Mouse (Mus musculus): ENCODE results near the gene Pitpnm2. TPM values are rescaled to one million over a fixed set of nuclear protein-coding genes. Genes with fewer than 3 reads are reported as not detected.
A peak's percentile ranks its signal among the peaks of the same experiment; 100 is the strongest.

Pitpnm2 gene
- polyA plus RNA-seq, 1 experiment from 2014 or later: 3.4 TPM

DNA sequence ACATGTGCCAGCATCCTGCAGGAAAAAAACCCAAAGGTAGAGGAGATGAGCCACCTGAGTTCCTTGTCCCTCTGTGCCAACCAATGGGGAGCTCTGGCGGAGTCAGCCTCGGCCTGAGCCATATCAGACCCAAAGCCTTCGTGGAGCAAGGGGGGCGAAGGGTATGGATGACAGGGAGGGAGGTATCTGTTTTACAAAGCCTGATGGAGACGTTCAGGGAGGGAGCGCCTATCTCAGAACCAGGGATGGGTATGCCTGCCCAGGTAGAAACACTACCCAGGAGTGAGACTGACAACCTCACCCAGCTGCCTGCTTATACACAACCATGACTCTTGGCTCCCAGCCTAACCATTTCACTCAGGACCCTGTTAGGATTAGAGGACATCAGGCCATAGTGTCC lies 33.2 kb downstream of the Pitpnm2 start:
- no peak overlapping the region for H3K27ac ChIP-seq (replicated peaks; ENCODE audit: low read depth, low read length)
- no peaks in the 10 kb centered on the region for H3K9me3 ChIP-seq (replicated peaks; ENCODE audit: control insufficient read depth, low read length)
- no peak overlapping the region for H3K9ac ChIP-seq (replicated peaks; ENCODE audit: low read length)
- DNase-seq (ENCODE audit: low spot score) (no peak), ATAC-seq (replicated peaks; ENCODE audit: insufficient number of reproducible peaks, low FRiP score, low TSS enrichment, low read depth) (no peak)
- no peaks in the 10 kb centered on the region for H3K27me3 ChIP-seq (ENCODE audit: control insufficient read depth, insufficient read depth, low read length)
- H3K36me3 ChIP-seq (replicated peaks; ENCODE audit: control insufficient read depth, insufficient read depth, low read depth, low read length): no peaks in the 10 kb centered on the region
- 88% methylated on average over 6 of the region's 6 CpGs for WGBS
- no peaks in the 10 kb centered on the region for H3K4me1 ChIP-seq (ENCODE audit: control insufficient read depth, insufficient read depth, low read length)
- H3K4me2 ChIP-seq (ENCODE audit: low read depth, low read length): no peak overlapping the region
- no peak overlapping the region for H3K4me3 ChIP-seq (ENCODE audit: low read depth, low read length)

DNA sequence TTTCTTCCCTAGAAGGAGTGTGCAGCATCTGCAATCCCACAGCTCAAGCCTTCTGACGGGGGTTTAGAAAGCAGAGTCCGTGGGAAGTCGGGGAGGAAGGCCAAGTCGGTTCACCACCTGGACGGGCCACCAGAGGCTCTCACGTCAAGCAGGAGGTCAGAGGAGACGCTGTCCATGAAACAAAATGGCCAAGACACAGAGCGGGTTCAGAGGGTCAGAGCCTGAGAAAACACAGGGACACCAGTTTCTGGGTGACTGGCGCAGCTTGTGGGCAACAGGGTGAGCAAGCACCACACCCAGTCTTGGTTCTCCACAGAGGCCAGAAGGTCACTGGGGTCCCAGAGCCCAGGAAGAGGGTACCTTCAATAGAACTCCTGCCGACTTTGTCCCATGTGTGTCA lies 33.9 kb downstream of the Pitpnm2 start:
- no peak overlapping the region for H3K27ac ChIP-seq (replicated peaks; ENCODE audit: low read depth, low read length)

DNA sequence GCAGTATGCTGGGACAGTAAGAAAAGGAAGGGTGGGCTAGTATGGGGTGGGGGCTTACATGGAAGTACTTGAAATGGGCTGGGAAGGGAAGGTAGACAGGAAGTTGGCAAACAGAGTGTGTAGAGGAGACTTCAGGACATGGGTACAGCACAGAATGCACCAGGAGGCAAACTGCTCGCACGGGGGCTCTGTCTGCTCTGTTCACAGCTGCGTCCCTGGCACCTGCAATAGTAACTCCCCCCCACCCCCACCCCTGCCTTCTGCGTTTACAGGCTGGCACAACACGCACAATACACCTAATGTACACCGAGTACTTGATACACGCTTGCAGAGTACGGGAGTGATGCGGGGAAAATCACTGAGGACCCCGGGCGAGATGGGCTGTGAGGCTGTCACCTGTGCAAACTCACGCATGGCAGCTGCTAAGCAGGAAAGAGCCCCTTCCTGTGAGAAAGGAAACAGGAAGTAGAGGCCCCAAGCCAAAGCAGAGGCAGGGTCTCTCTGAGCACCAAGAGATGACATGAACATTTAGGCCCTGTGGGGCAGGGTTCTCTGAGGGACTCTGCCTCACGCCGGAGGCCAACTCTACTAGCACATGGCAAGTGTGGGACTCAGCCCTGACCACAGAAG lies 34.9 kb downstream of the Pitpnm2 start:
- no peak overlapping the region for H3K4me2 ChIP-seq (ENCODE audit: low read depth, low read length)
- no peak overlapping the region for H3K4me3 ChIP-seq (ENCODE audit: low read depth, low read length)
- H3K9me3 ChIP-seq (replicated peaks; ENCODE audit: control insufficient read depth, low read length): no peaks in the 10 kb centered on the region
- H3K9ac ChIP-seq (replicated peaks; ENCODE audit: low read length): no peak overlapping the region
- H3K27ac ChIP-seq (replicated peaks; ENCODE audit: low read depth, low read length): peak overlapping the region; percentile 28; the same call in 1 of the 2 replicates
- no peaks in the 10 kb centered on the region for H3K4me1 ChIP-seq (ENCODE audit: control insufficient read depth, insufficient read depth, low read length)
- H3K36me3 ChIP-seq (replicated peaks; ENCODE audit: control insufficient read depth, insufficient read depth, low read depth, low read length): no peaks in the 10 kb centered on the region
- no peaks in the 10 kb centered on the region for H3K27me3 ChIP-seq (ENCODE audit: control insufficient read depth, insufficient read depth, low read length)
- DNase-seq (ENCODE audit: low spot score): no peak
- no peak for ATAC-seq (replicated peaks; ENCODE audit: insufficient number of reproducible peaks, low FRiP score, low TSS enrichment, low read depth)
- 84% methylated on average over 14 of the region's 14 CpGs for WGBS

More for the DNA sequence above, 33.9 kb downstream of the Pitpnm2 start:
- H3K9ac ChIP-seq (replicated peaks; ENCODE audit: low read length): no peak overlapping the region
- no peak overlapping the region for H3K4me3 ChIP-seq (ENCODE audit: low read depth, low read length)
- no peaks in the 10 kb centered on the region for H3K36me3 ChIP-seq (replicated peaks; ENCODE audit: control insufficient read depth, insufficient read depth, low read depth, low read length)
- DNase-seq (ENCODE audit: low spot score): no peak
- no peak for ATAC-seq (replicated peaks; ENCODE audit: insufficient number of reproducible peaks, low FRiP score, low TSS enrichment, low read depth)
- no peaks in the 10 kb centered on the region for H3K27me3 ChIP-seq (ENCODE audit: control insufficient read depth, insufficient read depth, low read length)
- H3K4me2 ChIP-seq (ENCODE audit: low read depth, low read length): no peak overlapping the region
- 82% methylated on average over 10 of the region's 10 CpGs for WGBS
- no peaks in the 10 kb centered on the region for H3K4me1 ChIP-seq (ENCODE audit: control insufficient read depth, insufficient read depth, low read length)
- no peaks in the 10 kb centered on the region for H3K9me3 ChIP-seq (replicated peaks; ENCODE audit: control insufficient read depth, low read length)

DNA sequence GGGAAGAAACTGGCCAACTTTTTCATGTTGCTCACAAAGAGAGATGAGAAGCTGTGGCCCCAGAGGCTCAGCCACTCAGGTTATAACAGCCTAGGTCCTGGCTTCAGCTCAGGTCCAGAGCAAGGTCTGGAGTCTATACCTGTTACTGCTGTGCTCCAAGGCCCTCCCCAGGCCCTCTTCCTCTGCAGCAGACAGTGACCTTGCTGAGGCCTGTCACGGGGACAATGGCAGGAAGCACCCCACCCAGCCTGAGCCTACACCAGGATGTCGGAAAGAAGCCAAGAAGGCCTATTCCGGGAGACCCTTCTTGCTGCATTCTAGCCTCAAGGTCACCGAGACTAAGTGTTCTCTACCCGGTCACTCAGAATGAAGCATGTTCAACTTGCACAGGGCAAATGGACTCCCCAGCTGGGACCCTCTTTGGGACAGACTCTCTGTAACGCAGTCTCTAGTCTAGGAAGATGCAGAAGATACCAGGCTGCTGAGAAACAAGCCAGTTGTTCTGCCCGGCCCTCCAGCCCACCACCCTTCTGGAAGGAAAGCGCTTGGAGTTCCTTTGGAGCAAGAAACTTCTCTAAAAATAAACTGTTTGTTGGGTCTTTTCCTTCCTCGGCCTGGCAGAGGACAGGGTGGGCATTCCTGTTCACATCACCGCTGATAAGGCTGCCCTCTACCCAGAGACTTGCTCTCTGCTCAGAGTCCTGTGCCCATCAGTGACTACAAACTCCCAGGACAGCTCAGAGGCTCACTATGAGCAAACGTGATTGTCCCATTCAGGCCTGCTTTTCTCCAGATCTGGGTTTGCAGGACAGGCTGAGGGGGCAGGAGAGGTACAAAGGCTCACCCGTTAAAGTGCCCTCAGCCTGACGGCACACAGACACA lies 35.7 kb downstream of the Pitpnm2 start:
- DNase-seq (ENCODE audit: low spot score) (no peak), ATAC-seq (replicated peaks; ENCODE audit: insufficient number of reproducible peaks, low FRiP score, low TSS enrichment, low read depth) (no peak)
- 79% methylated on average over 13 of the region's 13 CpGs for WGBS
- H3K27ac ChIP-seq (replicated peaks; ENCODE audit: low read depth, low read length): peak overlapping the region; percentile 28; the same call in 1 of the 2 replicates
- H3K4me1 ChIP-seq (ENCODE audit: control insufficient read depth, insufficient read depth, low read length): no peaks in the 10 kb centered on the region
- no peaks in the 10 kb centered on the region for H3K9me3 ChIP-seq (replicated peaks; ENCODE audit: control insufficient read depth, low read length)
- no peak overlapping the region for H3K4me2 ChIP-seq (ENCODE audit: low read depth, low read length)
- H3K27me3 ChIP-seq (ENCODE audit: control insufficient read depth, insufficient read depth, low read length): no peaks in the 10 kb centered on the region
- H3K9ac ChIP-seq (replicated peaks; ENCODE audit: low read length): no peak overlapping the region
- no peak overlapping the region for H3K4me3 ChIP-seq (ENCODE audit: low read depth, low read length)
- H3K36me3 ChIP-seq (replicated peaks; ENCODE audit: control insufficient read depth, insufficient read depth, low read depth, low read length): no peaks in the 10 kb centered on the region

DNA sequence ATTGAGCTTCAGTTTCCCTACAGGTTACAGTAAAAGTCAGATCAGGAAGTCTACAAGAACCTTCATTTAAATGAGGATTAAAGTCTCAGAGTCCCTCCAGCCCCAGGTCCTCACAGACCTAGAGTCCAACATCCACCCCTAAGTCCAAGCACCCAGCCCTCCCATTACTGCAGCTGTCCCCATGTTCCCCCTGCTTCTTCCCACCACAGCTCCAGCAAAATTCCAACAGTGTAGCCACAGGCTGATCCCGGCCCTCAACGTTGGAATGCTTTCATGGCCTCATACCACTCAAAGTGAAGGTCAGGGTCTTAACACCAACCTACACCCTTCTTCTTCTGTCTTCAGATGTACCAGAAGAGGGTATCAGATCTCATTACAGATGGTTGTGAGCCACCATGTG lies 37.9 kb downstream of the Pitpnm2 start:
- Histone ChIP-seq H3K4me1 (ENCODE audit: control insufficient read depth, insufficient read depth, low read length) (peaks cover 2% of the 10 kb centered on the region; the same call in 1 of the 2 replicates), H3K4me3 (ENCODE audit: low read depth, low read length) (no peak overlapping the region), H3K27ac (replicated peaks; ENCODE audit: low read depth, low read length) (no peak overlapping the region), H3K4me2 (ENCODE audit: low read depth, low read length) (no peak overlapping the region), H3K9ac (replicated peaks; ENCODE audit: low read length) (no peak overlapping the region), H3K27me3 (ENCODE audit: control insufficient read depth, insufficient read depth, low read length) (no peaks in the 10 kb centered on the region), H3K36me3 (replicated peaks; ENCODE audit: control insufficient read depth, insufficient read depth, low read depth, low read length) (no peaks in the 10 kb centered on the region), H3K9me3 (replicated peaks; ENCODE audit: control insufficient read depth, low read length) (no peaks in the 10 kb centered on the region)
- ATAC-seq (replicated peaks; ENCODE audit: insufficient number of reproducible peaks, low FRiP score, low TSS enrichment, low read depth): no peak
- DNase-seq (ENCODE audit: low spot score): no peak
- WGBS: 90% methylated on average over 2 of the region's 2 CpGs

DNA sequence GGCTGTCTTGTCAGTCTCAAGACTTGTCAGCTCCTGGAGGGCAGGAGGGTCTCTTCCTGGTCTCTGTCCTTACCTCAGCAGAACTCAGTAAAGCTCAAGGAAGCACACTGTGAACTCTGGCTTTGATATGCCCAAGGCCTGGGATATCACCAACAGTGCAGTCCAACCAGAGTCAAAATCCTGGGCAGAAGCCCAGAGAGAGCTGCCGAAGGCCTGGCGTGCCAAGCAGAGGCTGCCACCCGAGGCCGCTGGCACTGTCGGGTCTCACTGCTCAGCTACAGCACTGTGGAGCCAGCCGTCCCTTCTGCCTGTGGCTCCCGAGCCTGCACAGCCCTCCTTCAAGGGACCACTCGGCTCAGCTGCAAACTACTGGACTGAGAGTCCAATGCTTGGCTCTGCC lies 38.3 kb downstream of the Pitpnm2 start:
- Histone ChIP-seq H3K4me2 (ENCODE audit: low read depth, low read length) (no peak overlapping the region), H3K4me3 (ENCODE audit: low read depth, low read length) (no peak overlapping the region), H3K9ac (replicated peaks; ENCODE audit: low read length) (no peak overlapping the region), H3K4me1 (ENCODE audit: control insufficient read depth, insufficient read depth, low read length) (peaks cover 5% of the 10 kb centered on the region), H3K36me3 (replicated peaks; ENCODE audit: control insufficient read depth, insufficient read depth, low read depth, low read length) (no peaks in the 10 kb centered on the region), H3K27me3 (ENCODE audit: control insufficient read depth, insufficient read depth, low read length) (no peaks in the 10 kb centered on the region), H3K9me3 (replicated peaks; ENCODE audit: control insufficient read depth, low read length) (no peaks in the 10 kb centered on the region), H3K27ac (replicated peaks; ENCODE audit: low read depth, low read length) (no peak overlapping the region)
- no peak for ATAC-seq (replicated peaks; ENCODE audit: insufficient number of reproducible peaks, low FRiP score, low TSS enrichment, low read depth)
- DNase-seq (ENCODE audit: low spot score): no peak
- 86% methylated on average over 8 of the region's 8 CpGs for WGBS

DNA sequence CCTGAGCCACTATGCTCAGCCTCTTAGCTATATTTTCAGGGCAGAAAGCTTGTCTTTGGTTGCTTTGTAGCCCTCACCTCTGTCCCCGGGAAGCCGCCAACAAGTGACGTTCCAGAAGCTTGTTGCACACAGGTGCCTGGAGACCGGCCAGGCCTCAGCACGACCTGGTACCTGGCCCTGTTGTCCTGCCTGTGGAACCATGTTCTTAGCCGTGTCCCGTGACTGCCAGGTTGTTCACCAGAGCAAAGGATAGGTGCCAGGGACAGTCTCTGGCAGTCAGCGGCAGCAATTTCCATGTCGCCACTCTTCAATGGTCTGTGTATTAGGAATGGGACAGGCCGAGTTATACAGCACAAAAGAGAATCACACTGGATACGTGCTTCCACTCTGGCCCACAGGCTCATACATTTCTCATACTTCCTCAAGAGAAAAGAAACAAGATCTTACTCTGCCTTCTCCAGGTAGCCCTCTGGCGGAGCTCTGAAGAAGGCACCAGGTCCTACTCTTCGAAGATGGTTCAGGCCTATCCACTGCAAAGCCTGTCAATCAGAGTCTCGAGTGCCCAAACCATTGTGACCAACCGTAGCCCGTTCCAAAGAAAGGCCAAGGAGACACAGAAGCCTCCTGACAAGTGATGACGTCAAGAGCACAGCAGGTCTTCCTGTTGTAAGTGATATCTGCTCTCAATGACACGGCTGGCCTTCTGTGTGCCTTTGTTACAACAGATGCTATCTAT lies 39.1 kb downstream of the Pitpnm2 start:
- DNase-seq (ENCODE audit: low spot score): no peak
- H3K4me2 ChIP-seq (ENCODE audit: low read depth, low read length): no peak overlapping the region
- H3K4me3 ChIP-seq (ENCODE audit: low read depth, low read length): no peak overlapping the region
- H3K9me3 ChIP-seq (replicated peaks; ENCODE audit: control insufficient read depth, low read length): no peaks in the 10 kb centered on the region
- H3K36me3 ChIP-seq (replicated peaks; ENCODE audit: control insufficient read depth, insufficient read depth, low read depth, low read length): no peaks in the 10 kb centered on the region
- no peak for ATAC-seq (replicated peaks; ENCODE audit: insufficient number of reproducible peaks, low FRiP score, low TSS enrichment, low read depth)
- H3K9ac ChIP-seq (replicated peaks; ENCODE audit: low read length): no peak overlapping the region
- no peaks in the 10 kb centered on the region for H3K27me3 ChIP-seq (ENCODE audit: control insufficient read depth, insufficient read depth, low read length)
- no peak overlapping the region for H3K27ac ChIP-seq (replicated peaks; ENCODE audit: low read depth, low read length)
- peaks cover 9% of the 10 kb centered on the region for H3K4me1 ChIP-seq (ENCODE audit: control insufficient read depth, insufficient read depth, low read length)
- WGBS: 69% methylated on average over 18 of the region's 18 CpGs
